Comparison of ENCODE assay signal across 8 mouse cellular contexts in genomic region chr11:69545957-69546356, GRCm38 (mm10). TPM values are rescaled to one million over a fixed set of nuclear protein-coding genes. Genes with fewer than 3 reads are reported as not detected.
DNase-seq lines count a peak whose midpoint lies in the region; ATAC-seq lines count a peak whose summit lies in the region.

No protein-coding gene starts in this region.

- WGBS in heart, embryonic 11.5 days (ENCODE audit: insufficient replicate concordance): 22% methylated on average over 7 of the region's 7 CpGs
- WGBS in forebrain, embryonic 15.5 days: 4% methylated on average over 7 of the region's 7 CpGs
- 23% methylated on average over 7 of the region's 7 CpGs for whole genome bisulfite sequencing in liver, embryonic 15.5 days (ENCODE audit: insufficient replicate concordance)

- intact Hi-C loops in heart, postnatal 36 days (cut with DNase I): loop anchor here (2.0 kb wide), 2 partner anchors 33 to 67 kb away; no protein-coding TSS in a partner anchor

- H3K9ac ChIP-seq in heart, embryonic 11.5 days (ENCODE audit: low read depth, low read length): peak overlapping the region; percentile 70
- H3K9ac ChIP-seq in forebrain, embryonic 15.5 days (replicated peaks): peak overlapping the region; percentile 74
- no peak overlapping the region for H3K9ac ChIP-seq in liver, embryonic 15.5 days

- DNase-seq in heart, postnatal 36 days: no peak
- peak; percentile 64 for DNase-seq in ES-CJ7 (ENCODE audit: low read depth, low spot score)
- DNase-seq in right cerebral cortex, postnatal 25 days: no peak
- no peak for DNase-seq in right cerebral cortex, postnatal 4 days
- DNase-seq in frontal cortex, postnatal 14 days (ENCODE audit: low spot score in 2 of 2): no peak

- no peaks in the 10 kb centered on the region for H3K9me3 ChIP-seq in heart, embryonic 11.5 days (replicated peaks; ENCODE audit: control insufficient read depth, low read length)
- H3K9me3 ChIP-seq in forebrain, embryonic 15.5 days: no peaks in the 10 kb centered on the region
- no peaks in the 10 kb centered on the region for H3K9me3 ChIP-seq in liver, embryonic 15.5 days (replicated peaks)

- H3K4me2 ChIP-seq in heart, embryonic 11.5 days: peak overlapping the region; percentile 99
- H3K4me2 ChIP-seq in forebrain, embryonic 15.5 days (replicated peaks): peak overlapping the region; percentile 78
- H3K4me2 ChIP-seq in liver, embryonic 15.5 days: peak overlapping the region; percentile 82

- 0 out of 2 replicates have a peak overlapping the region, but pooled peaks have one; percentile 42 for H3K27ac ChIP-seq in heart, embryonic 11.5 days (ENCODE audit: low read depth, low read length)
- peak overlapping the region; percentile 93 for H3K27ac ChIP-seq in forebrain, embryonic 15.5 days (replicated peaks)
- no peak overlapping the region for H3K27ac ChIP-seq in liver, embryonic 15.5 days (replicated peaks)

- H3K27me3 ChIP-seq in heart, embryonic 11.5 days (ENCODE audit: control insufficient read depth, insufficient read depth, low read length): peaks cover 23% of the 10 kb centered on the region
- H3K27me3 ChIP-seq in forebrain, embryonic 15.5 days: no peaks in the 10 kb centered on the region
- peaks cover 60% of the 10 kb centered on the region for H3K27me3 ChIP-seq in liver, embryonic 15.5 days

- H3K4me3 ChIP-seq in heart, embryonic 11.5 days (ENCODE audit: low read depth, low read length): peak overlapping the region; percentile 49
- peak overlapping the region; percentile 46 for H3K4me3 ChIP-seq in forebrain, embryonic 15.5 days
- peak overlapping the region; percentile 49 for H3K4me3 ChIP-seq in liver, embryonic 15.5 days (replicated peaks)

- no peaks in the 10 kb centered on the region for H3K36me3 ChIP-seq in heart, embryonic 11.5 days (ENCODE audit: control insufficient read depth, insufficient read depth, low read length)
- no peaks in the 10 kb centered on the region for H3K36me3 ChIP-seq in forebrain, embryonic 15.5 days
- no peaks in the 10 kb centered on the region for H3K36me3 ChIP-seq in liver, embryonic 15.5 days (replicated peaks)

- no peak for ATAC-seq in heart, embryonic 11.5 days (replicated peaks; ENCODE audit: insufficient number of reproducible peaks, low FRiP score, low TSS enrichment)
- ATAC-seq in forebrain, embryonic 15.5 days (replicated peaks): peak; percentile 30
- no peak for ATAC-seq in liver, embryonic 15.5 days (ENCODE audit: insufficient read depth)

- H3K4me1 ChIP-seq in heart, embryonic 11.5 days (ENCODE audit: control insufficient read depth, insufficient read depth, low read length): peaks cover 8% of the 10 kb centered on the region; the same call in 1 of the 2 replicates
- peaks cover 64% of the 10 kb centered on the region for H3K4me1 ChIP-seq in forebrain, embryonic 15.5 days
- peaks cover 20% of the 10 kb centered on the region for H3K4me1 ChIP-seq in liver, embryonic 15.5 days (replicated peaks)

RNA-seq across cellular contexts. Expression of gene Dnah2, which starts 3.0 kb away (rescaled TPM):
- 0.20 and 1.3 TPM in 2 replicates for polyA plus RNA-seq in heart, embryonic 11.5 days (2014; fragmentation: Nextera tagmentation; extraction: Ambion mirVana)
- under 1 TPM; 0.33 to 0.57 TPM for total RNA-seq in heart, postnatal 36 days (2021)
- polyA plus RNA-seq in forebrain, embryonic 15.5 days (2015; fragmentation: Nextera tagmentation; extraction: Ambion mirVana): 2.7 and 3.1 TPM in 2 replicates
- polyA plus RNA-seq in liver, embryonic 15.5 days (2015; fragmentation: Nextera tagmentation; extraction: Ambion mirVana): 0.07 and 0.20 TPM in 2 replicates

RNA-seq across cellular contexts. Expression of gene Efnb3, which starts 14.0 kb away (rescaled TPM):
- polyA plus RNA-seq in heart, embryonic 11.5 days (2014; fragmentation: Nextera tagmentation; extraction: Ambion mirVana): 15.2 and 19.0 TPM in 2 replicates
- total RNA-seq in heart, postnatal 36 days (2021): 10 to 100 TPM; 77.4 to 98.0 TPM
- polyA plus RNA-seq in forebrain, embryonic 15.5 days (2015; fragmentation: Nextera tagmentation; extraction: Ambion mirVana): 107 and 114 TPM in 2 replicates
- polyA plus RNA-seq in liver, embryonic 15.5 days (2015; fragmentation: Nextera tagmentation; extraction: Ambion mirVana): 0.50 and 0.58 TPM in 2 replicates

RNA-seq across cellular contexts. Expression of gene Wrap53, which starts 34.1 kb away (rescaled TPM):
- polyA plus RNA-seq in heart, embryonic 11.5 days (2014; fragmentation: Nextera tagmentation; extraction: Ambion mirVana): 20.3 and 22.9 TPM in 2 replicates
- total RNA-seq in heart, postnatal 36 days (2021): 1 to 10 TPM; 5.1 to 6.3 TPM
- polyA plus RNA-seq in forebrain, embryonic 15.5 days (2015; fragmentation: Nextera tagmentation; extraction: Ambion mirVana): 26.3 and 27.2 TPM in 2 replicates
- polyA plus RNA-seq in liver, embryonic 15.5 days (2015; fragmentation: Nextera tagmentation; extraction: Ambion mirVana): 15.9 and 16.9 TPM in 2 replicates

RNA-seq across cellular contexts. Expression of gene Trp53, which starts 34.2 kb away (rescaled TPM):
- polyA plus RNA-seq in heart, embryonic 11.5 days (2014; fragmentation: Nextera tagmentation; extraction: Ambion mirVana): 103 and 107 TPM in 2 replicates
- 10 to 100 TPM; 13.9 to 17.0 TPM for total RNA-seq in heart, postnatal 36 days (2021)
- 112 and 115 TPM in 2 replicates for polyA plus RNA-seq in forebrain, embryonic 15.5 days (2015; fragmentation: Nextera tagmentation; extraction: Ambion mirVana)
- polyA plus RNA-seq in liver, embryonic 15.5 days (2015; fragmentation: Nextera tagmentation; extraction: Ambion mirVana): 62.4 and 63.8 TPM in 2 replicates

RNA-seq across cellular contexts. Expression of gene Atp1b2, which starts 59.8 kb away (rescaled TPM):
- polyA plus RNA-seq in heart, embryonic 11.5 days (2014; fragmentation: Nextera tagmentation; extraction: Ambion mirVana): 31.0 and 36.2 TPM in 2 replicates
- 10 to 100 TPM; 20.9 to 22.5 TPM for total RNA-seq in heart, postnatal 36 days (2021)
- polyA plus RNA-seq in forebrain, embryonic 15.5 days (2015; fragmentation: Nextera tagmentation; extraction: Ambion mirVana): 22.2 and 25.9 TPM in 2 replicates
- polyA plus RNA-seq in liver, embryonic 15.5 days (2015; fragmentation: Nextera tagmentation; extraction: Ambion mirVana): 14.1 and 14.7 TPM in 2 replicates

Comparison
In these comparisons a context has a peak if more than half of its experiments do, and no peak if none do; other contexts are left out.
1. RNA of gene Efnb3, which starts 14.0 kb away (polyA plus RNA-seq): 107 to 114 TPM in forebrain, embryonic 15.5 days and 15.2 to 19.0 TPM in heart, embryonic 11.5 days; 0.50 to 0.58 TPM in liver, embryonic 15.5 days; every median in the first group is over 10 times any median in the second.
2. Peak in every context shown above with its lines, with median percentiles within 50 percentile points of each other: H3K4me2 ChIP-seq and H3K4me3 ChIP-seq.